Mouse (Mus musculus): Measurements from ENCODE around the gene Nos3. TPM values are rescaled to one million over a fixed set of nuclear protein-coding genes. Genes with fewer than 3 reads are reported as not detected.
A peak's percentile ranks its signal among the peaks of the same experiment; 100 is the strongest.

Nos3 gene
- polyA plus RNA-seq, 1 experiment from 2014 or later = 6.7 TPM

DNA sequence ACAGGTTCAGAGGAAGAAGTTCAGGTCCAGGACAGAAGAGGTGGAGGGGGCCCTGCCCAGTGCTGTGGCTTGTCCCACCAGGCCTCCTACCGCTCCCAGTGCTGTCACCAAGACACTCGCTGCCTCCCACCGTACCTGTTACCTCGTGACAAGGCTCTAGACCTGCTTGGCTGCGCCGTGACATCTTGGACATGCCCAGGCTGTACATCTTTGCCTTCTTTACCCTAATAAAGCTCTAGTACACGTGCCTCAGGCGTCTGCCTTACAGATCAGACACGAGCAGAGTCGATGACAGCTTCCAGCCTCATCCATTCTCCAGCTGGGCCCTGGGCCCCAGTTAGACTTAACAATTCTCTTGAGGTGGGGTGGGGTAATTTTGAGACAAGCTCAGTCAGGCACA is 53.0 kb downstream of the Nos3 start:
- Histone ChIP-seq H3K36me3 (ENCODE audit: control insufficient read depth, insufficient read depth, low read length) (0 out of 2 replicates have a peak, but pooled peaks cover 4% of the 10 kb centered on the region), H3K27ac (ENCODE audit: low read depth, low read length) (no peak overlapping the region), H3K4me1 (ENCODE audit: control insufficient read depth, insufficient read depth, low read length) (peaks cover 8% of the 10 kb centered on the region), H3K4me3 (ENCODE audit: low read depth, low read length) (no peak overlapping the region), H3K9ac (ENCODE audit: low read length) (no peak overlapping the region), H3K4me2 (ENCODE audit: low read depth) (no peak overlapping the region), H3K27me3 (ENCODE audit: control insufficient read depth, insufficient read depth, low read length) (no peaks in the 10 kb centered on the region), H3K9me3 (ENCODE audit: control insufficient read depth, low read length) (no peaks in the 10 kb centered on the region)
- ATAC-seq (ENCODE audit: insufficient read depth, low FRiP score, low TSS enrichment) (no peak), DNase-seq (ENCODE audit: low spot score) (no peak)
- WGBS = 88% methylated on average over 10 of the region's 10 CpGs

GRCm38 (mm10) chr5:24420381-24420780 is 55.8 kb downstream of the Nos3 start:
- Histone ChIP-seq H3K27me3 (ENCODE audit: control insufficient read depth, insufficient read depth, low read length) (no peaks in the 10 kb centered on the region), H3K27ac (ENCODE audit: low read depth, low read length) (no peak overlapping the region), H3K9ac (ENCODE audit: low read length) (no peak overlapping the region), H3K4me1 (ENCODE audit: control insufficient read depth, insufficient read depth, low read length) (peaks cover 12% of the 10 kb centered on the region), H3K36me3 (ENCODE audit: control insufficient read depth, insufficient read depth, low read length) (0 out of 2 replicates have a peak, but pooled peaks cover 4% of the 10 kb centered on the region), H3K4me3 (ENCODE audit: low read depth, low read length) (no peak overlapping the region), H3K9me3 (ENCODE audit: control insufficient read depth, low read length) (no peaks in the 10 kb centered on the region), H3K4me2 (ENCODE audit: low read depth) (no peak overlapping the region)
- ATAC-seq (ENCODE audit: insufficient read depth, low FRiP score, low TSS enrichment) = no peak
- no peak for DNase-seq (ENCODE audit: low spot score)
- 82% methylated on average over 9 of the region's 9 CpGs for WGBS

- H3K4me1 ChIP-seq (ENCODE audit: control insufficient read depth, insufficient read depth, low read length) = peaks cover 36% of the 10 kb centered on the region
- H3K27me3 ChIP-seq (ENCODE audit: control insufficient read depth, insufficient read depth, low read length) = no peaks in the 10 kb centered on the region
Observed at GRCm38 (mm10) chr5:24423129-24424003, 58.8 kb downstream of the Nos3 start, which contains the start of the genes Cdk5 and Slc4a2. Cdk5 (minus strand) TSS chr5:24423530. Slc4a2 (plus strand) TSS chr5:24423837.

GRCm38 (mm10) chr5:24424004-24424781 is 59.6 kb downstream of the Nos3 start:
- H3K9me3 ChIP-seq (ENCODE audit: control insufficient read depth, low read length) = no peaks in the 10 kb centered on the region
- peak overlapping the region; percentile 78 for H3K27ac ChIP-seq (ENCODE audit: low read depth, low read length)
- H3K4me2 ChIP-seq (ENCODE audit: low read depth) = peak overlapping the region; percentile 78
- peaks cover 36% of the 10 kb centered on the region for H3K4me1 ChIP-seq (ENCODE audit: control insufficient read depth, insufficient read depth, low read length)
- H3K9ac ChIP-seq (ENCODE audit: low read length) = peak overlapping the region; percentile 55
- peaks cover 2% of the 10 kb centered on the region; the same call in 1 of the 2 replicates for H3K36me3 ChIP-seq (ENCODE audit: control insufficient read depth, insufficient read depth, low read length)
- WGBS = 16% methylated on average over 21 of the region's 21 CpGs
- H3K4me3 ChIP-seq (ENCODE audit: low read depth, low read length) = peak overlapping the region; percentile 29
- peak; percentile 10; the same call in 1 of the 2 replicates for ATAC-seq (ENCODE audit: insufficient read depth, low FRiP score, low TSS enrichment)
- no peaks in the 10 kb centered on the region for H3K27me3 ChIP-seq (ENCODE audit: control insufficient read depth, insufficient read depth, low read length)
- no peak for DNase-seq (ENCODE audit: low spot score)

More at GRCm38 (mm10) chr5:24423129-24424003, 58.8 kb downstream of the Nos3 start, which contains the start of the genes Cdk5 and Slc4a2:
- peak; percentile 92 for ATAC-seq (ENCODE audit: insufficient read depth, low FRiP score, low TSS enrichment)
- Histone ChIP-seq H3K4me2 (ENCODE audit: low read depth) (peak within 1 kb of the TSS; percentile 78), H3K27ac (ENCODE audit: low read depth, low read length) (peak within 1 kb of the TSS; percentile 78), H3K9ac (ENCODE audit: low read length) (peak within 1 kb of the TSS; percentile 76), H3K9me3 (ENCODE audit: control insufficient read depth, low read length) (no peaks in the 10 kb centered on the region), H3K36me3 (ENCODE audit: control insufficient read depth, insufficient read depth, low read length) (peaks cover 4% of the 10 kb centered on the region; the same call in 1 of the 2 replicates), H3K4me3 (ENCODE audit: low read depth, low read length) (peak within 1 kb of the TSS; percentile 61)
- DNase-seq (ENCODE audit: low spot score) = peak; percentile 99
- WGBS = under 1% methylated on average over 46 of the region's 46 CpGs

GRCm38 (mm10) chr5:24424861-24425411 is 60.3 kb downstream of the Nos3 start:
- DNase-seq (ENCODE audit: low spot score) (peak; percentile 92), ATAC-seq (ENCODE audit: insufficient read depth, low FRiP score, low TSS enrichment) (no peak)
- Histone ChIP-seq H3K4me2 (ENCODE audit: low read depth) (peak overlapping the region; percentile 78), H3K36me3 (ENCODE audit: control insufficient read depth, insufficient read depth, low read length) (no peaks in the 10 kb centered on the region; the same call in 1 of the 2 replicates), H3K9me3 (ENCODE audit: control insufficient read depth, low read length) (no peaks in the 10 kb centered on the region), H3K4me1 (ENCODE audit: control insufficient read depth, insufficient read depth, low read length) (peaks cover 36% of the 10 kb centered on the region), H3K27ac (ENCODE audit: low read depth, low read length) (peak overlapping the region; percentile 29; the same call in 1 of the 2 replicates), H3K4me3 (ENCODE audit: low read depth, low read length) (peak overlapping the region; percentile 54), H3K9ac (ENCODE audit: low read length) (peak overlapping the region; percentile 58), H3K27me3 (ENCODE audit: control insufficient read depth, insufficient read depth, low read length) (no peaks in the 10 kb centered on the region)
- under 1% methylated on average over 52 of the region's 60 CpGs for WGBS

- WGBS = 1% methylated on average over 21 of the region's 30 CpGs
- H3K27ac ChIP-seq (ENCODE audit: low read depth, low read length) = peak overlapping the region; percentile 29; the same call in 1 of the 2 replicates
- peak; percentile 66 for DNase-seq (ENCODE audit: low spot score)
- H3K4me3 ChIP-seq (ENCODE audit: low read depth, low read length) = peak overlapping the region; percentile 54
- H3K9me3 ChIP-seq (ENCODE audit: control insufficient read depth, low read length) = no peaks in the 10 kb centered on the region
- peak overlapping the region; percentile 58 for H3K9ac ChIP-seq (ENCODE audit: low read length)
- H3K27me3 ChIP-seq (ENCODE audit: control insufficient read depth, insufficient read depth, low read length) = no peaks in the 10 kb centered on the region
- no peak for ATAC-seq (ENCODE audit: insufficient read depth, low FRiP score, low TSS enrichment)
- H3K4me1 ChIP-seq (ENCODE audit: control insufficient read depth, insufficient read depth, low read length) = peaks cover 36% of the 10 kb centered on the region
- H3K4me2 ChIP-seq (ENCODE audit: low read depth) = peak overlapping the region; percentile 78
- H3K36me3 ChIP-seq (ENCODE audit: control insufficient read depth, insufficient read depth, low read length) = no peaks in the 10 kb centered on the region; the same call in 1 of the 2 replicates
Observed at GRCm38 (mm10) chr5:24425421-24426036, 60.9 kb downstream of the Nos3 start.

DNA sequence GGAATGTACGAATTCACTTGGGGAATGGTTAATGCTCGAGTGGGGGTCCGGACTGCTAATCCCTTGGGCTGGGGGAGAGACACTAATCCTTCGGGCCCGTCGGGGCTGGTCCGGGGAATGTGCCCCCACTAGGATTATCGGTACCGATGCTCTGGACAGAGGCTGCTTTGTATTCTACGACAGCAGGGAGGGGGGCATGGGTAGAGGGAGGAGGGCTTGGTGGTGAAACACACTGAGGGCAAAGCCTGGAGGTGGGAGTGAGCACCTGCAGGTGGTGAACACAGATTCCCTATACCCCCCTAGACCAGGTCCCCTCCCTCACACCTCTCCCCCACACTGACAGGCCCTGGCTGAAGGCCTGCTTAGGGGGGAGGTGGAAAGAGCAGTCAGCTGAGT is 61.4 kb downstream of the Nos3 start:
- Histone ChIP-seq H3K27me3 (ENCODE audit: control insufficient read depth, insufficient read depth, low read length) (no peaks in the 10 kb centered on the region), H3K9ac (ENCODE audit: low read length) (peak overlapping the region; percentile 26; the same call in 1 of the 2 replicates), H3K36me3 (ENCODE audit: control insufficient read depth, insufficient read depth, low read length) (peaks cover 2% of the 10 kb centered on the region), H3K4me2 (ENCODE audit: low read depth) (peak overlapping the region; percentile 78), H3K9me3 (ENCODE audit: control insufficient read depth, low read length) (no peaks in the 10 kb centered on the region), H3K4me1 (ENCODE audit: control insufficient read depth, insufficient read depth, low read length) (peaks cover 36% of the 10 kb centered on the region), H3K27ac (ENCODE audit: low read depth, low read length) (no peak overlapping the region), H3K4me3 (ENCODE audit: low read depth, low read length) (peak overlapping the region; percentile 54)
- no peak for DNase-seq (ENCODE audit: low spot score)
- no peak for ATAC-seq (ENCODE audit: insufficient read depth, low FRiP score, low TSS enrichment)
- 1% methylated on average over 10 of the region's 10 CpGs for WGBS

Measured in neural tube, embryonic 11.5 days (tissue).